Mouse (Mus musculus) spleen, embryonic (tissue): ENCODE results near the gene Psme4.

ENCODE experiments used
- CTCF ChIA-PET: fragments of 350-600 bp; sonication (Branson Sonifier 250); formaldehyde crosslinking; loops from one replicate; lab custom pipeline; 2022; lab: Charles Lee

Gene Psme4

DNA sequence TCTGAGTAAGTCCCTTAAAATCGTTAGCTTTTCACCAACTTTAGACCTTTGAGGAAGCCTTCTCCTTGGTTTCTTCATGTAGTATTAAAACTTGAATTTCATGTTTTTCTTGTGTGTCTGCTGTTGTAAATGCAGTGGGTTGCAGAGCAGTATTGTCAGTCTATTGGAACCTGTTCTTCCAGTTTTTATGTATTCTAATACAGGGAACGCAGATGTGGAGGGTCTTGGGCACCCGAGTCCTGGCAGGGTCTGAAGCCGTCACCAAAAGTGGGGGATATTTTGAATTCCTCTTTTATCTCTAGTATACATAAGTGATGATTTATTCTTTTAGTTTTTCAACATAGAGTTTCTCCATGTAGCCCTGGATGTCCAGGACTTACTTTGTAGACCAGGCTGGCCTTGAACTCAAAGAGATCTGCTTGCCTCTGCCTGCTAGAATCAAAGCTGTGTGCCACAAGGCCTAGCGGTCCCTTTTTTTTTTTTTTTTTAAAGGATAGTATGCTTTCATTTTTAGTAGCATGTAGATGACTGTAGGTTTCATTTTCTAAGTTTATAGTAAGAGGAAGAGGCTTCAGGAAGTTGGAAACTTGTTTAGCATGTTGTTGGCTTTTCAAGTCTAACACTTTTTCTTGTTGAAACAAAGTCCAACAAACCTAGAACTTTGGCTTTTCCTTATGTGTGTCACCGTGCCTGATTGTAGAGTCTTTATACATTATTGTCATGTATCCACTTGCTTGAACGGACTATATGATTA lies 14.9 kb downstream of the Psme4 start:
- CTCF ChIA-PET: no interaction called here

DNA sequence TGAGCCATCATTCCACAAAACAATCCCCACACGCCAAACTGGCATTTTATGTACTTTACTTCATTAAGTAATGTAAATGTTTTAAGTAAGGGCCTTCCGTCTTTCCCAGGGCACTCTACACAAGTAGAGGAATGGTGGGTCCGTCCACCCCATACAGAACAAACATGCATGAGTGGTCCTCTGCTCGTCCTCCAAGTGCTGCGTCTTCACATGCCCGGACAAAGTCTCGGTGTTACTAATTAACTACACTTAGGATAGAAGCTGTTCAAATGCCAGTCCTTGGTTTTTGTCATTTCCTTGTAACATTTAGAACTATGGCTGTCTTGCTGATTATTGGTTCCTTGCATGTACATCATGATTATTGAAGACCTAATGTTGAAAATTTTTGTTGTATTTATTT lies 21.2 kb downstream of the Psme4 start:
- CTCF ChIA-PET: no interaction called here

DNA sequence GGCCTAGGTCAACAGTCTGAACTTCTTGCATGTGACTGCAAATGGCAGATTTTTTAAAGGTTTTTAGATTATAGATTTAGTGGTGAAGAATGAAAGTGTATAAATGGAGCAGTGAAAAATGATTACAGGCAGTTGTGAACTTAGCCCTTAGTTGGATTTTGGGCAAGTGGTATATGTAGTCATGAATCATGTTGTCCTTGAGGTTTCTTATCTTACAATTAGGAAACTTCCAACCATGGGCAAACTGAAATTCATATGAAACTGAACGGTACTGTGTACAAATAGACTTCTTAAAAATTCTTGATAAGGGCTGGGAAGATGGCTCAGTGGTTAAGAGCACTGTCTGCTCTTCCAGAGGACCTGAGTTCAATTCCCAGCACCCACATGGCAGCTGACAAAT lies 22.2 kb downstream of the Psme4 start:
- CTCF ChIA-PET: interaction anchor here (0.7 kb wide), 1 partner anchor 17 kb away, joined by 3 read pairs; no protein-coding TSS in a partner anchor

DNA sequence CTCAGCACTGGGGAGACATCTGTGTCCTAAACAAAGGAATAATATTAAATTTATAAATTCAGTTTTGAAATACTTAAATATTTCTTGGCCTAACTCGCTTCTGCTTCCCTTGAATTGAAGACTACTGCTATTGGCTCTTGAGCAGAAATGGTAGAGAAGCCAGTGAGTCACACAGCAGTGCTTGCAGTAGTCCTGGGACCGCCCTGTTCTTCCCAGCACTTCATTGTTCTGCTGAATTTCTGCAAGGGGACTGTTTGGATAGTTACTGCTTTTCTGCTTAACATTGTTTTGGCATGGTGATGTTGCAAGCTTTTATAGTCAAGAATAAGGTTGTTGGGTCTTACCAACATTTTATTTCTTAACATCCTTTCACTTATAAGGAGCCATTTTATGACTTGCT lies 25.7 kb downstream of the Psme4 start:
- CTCF ChIA-PET: interaction anchor here (0.6 kb wide), 1 partner anchor 1657 kb away, joined by 4 read pairs; no protein-coding TSS in a partner anchor

DNA sequence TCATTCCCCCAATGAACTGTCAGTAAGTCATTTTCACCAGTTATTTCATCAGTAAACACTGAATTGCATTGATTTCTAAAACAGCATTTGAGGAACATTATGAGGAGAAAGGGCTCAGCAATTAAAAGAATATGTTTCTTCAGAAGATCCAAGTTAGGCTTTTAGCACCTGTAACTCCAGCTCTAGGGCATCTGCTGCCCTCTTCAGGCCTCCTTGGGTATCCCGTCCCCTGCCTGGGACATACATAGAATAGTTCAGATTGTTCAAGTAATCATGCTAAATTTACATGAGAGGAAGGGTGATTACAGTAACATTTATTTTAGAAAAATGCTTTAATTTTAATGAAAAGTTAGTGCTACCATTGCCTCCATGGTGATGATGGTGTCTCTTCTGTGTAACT lies 28.0 kb downstream of the Psme4 start:
- CTCF ChIA-PET: interaction anchor here (0.7 kb wide), 1 partner anchor 638 kb away, joined by 3 read pairs; no protein-coding TSS in a partner anchor

DNA sequence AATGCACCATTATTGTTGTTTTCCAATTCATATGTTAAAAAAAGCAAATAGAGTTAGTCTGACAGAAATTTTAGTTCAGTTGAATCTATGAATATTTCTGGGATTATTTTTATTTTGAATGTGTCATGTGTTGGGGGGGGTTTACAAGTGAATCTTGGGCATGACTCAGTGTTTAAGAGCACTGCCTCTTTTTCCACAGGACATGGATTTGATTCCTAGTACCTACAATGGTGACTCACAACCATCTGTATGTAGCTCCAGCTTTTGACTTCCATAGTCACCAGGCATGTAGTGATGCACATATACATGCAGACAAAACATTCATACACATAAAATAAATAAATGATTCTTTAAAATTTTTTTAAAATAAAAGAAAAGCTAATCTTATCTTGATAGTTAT lies 28.6 kb downstream of the Psme4 start:
- CTCF ChIA-PET: no interaction called here

DNA sequence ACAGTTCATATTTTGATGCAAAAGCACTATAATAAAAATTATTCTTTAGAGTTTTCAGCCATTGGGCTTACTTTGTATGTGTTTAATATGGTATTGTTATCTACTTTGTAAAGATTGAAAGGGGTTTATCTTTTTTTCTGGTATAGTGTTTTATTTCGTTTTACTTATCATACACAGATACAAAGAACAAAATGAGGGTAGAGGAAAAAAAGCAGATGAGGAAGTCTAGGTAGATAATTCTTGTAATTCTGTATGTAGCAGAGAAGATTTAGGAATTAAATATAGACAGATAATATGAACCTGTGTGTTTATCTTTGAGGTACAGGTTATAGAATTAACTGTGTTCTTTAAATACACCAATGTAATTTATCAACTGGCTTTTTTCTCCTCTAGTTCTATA lies 30.9 kb downstream of the Psme4 start:
- CTCF ChIA-PET: no interaction called here

DNA sequence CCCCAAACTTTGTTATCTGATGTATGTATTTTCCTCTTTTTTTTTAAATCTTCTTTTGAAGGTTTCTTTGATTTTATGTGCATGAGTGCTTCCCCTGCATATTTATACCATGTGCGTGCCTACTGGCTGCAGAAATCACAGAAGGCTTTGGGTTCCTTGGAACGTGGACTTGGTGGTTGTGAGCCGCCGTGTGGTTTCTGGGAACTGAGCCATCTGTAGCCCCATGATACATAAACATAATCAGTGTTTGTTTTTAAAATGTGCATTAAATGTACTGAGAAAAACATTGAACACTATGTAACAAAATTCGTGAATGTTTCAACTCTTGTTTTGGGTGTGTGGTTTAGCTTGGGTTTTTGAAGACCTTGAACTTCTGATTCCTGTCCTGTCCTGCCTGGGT lies 49.6 kb downstream of the Psme4 start:
- CTCF ChIA-PET: no interaction called here

DNA sequence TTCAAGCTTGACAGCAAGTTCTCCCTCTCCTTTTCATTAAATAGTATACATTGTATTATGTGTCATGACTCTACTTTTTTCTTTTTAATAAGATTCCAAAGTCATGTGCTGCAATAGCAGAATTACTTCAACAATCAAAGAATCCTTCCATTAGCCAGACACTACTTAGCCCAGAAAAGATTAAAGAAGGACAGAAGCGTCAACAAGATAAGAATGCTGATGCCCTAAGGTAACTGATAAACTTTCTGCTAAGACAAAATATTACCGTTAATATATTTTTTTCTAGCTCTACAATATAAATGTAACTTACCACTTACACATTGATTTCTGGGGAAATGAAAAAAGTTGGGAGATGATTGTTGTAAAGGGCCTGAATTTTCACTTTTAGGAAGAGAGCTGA lies 67.3 kb downstream of the Psme4 start:
- CTCF ChIA-PET: interaction anchor here (0.6 kb wide), 1 partner anchor 839 kb away, joined by 4 read pairs; no protein-coding TSS in a partner anchor

DNA sequence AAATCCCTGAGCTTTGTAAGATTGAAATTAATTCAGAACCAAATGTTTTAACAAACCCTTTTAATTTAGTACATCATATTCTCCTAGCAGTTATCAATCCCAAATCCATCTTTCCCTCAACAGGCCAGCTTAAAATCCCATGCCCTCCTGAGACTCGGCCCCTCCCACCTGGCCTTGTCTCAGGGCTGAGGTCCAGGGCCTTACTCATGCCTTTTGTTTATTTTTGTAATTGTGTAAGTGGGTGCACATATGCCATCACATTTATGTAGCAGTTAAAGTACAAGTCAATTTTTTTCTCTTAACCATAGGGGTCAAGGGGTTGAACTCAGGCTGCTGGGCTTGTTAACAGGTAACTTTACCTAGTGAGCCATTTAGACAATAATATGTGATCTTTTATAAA lies 72.8 kb downstream of the Psme4 start:
- CTCF ChIA-PET: no interaction called here

DNA sequence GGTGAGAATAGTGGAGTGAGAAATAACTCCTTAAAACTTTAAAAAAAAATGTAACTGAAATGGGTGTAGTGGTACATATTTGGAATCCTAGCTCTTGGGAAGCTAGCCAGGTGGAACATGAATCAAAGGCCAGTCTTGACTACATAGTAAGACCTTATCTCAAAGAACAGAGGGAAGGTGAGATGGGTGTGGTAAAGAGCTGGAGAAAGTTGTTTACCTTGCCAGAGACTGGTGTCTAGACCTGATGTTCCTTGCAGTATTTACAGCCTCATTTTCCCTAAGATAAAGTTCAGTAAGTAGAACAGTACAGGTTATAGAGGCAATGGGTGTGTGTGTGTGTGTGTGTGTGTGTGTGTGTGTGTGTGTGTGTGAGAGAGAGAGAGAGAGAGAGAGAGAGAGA lies 100.9 kb downstream of the Psme4 start:
- CTCF ChIA-PET: no interaction called here

DNA sequence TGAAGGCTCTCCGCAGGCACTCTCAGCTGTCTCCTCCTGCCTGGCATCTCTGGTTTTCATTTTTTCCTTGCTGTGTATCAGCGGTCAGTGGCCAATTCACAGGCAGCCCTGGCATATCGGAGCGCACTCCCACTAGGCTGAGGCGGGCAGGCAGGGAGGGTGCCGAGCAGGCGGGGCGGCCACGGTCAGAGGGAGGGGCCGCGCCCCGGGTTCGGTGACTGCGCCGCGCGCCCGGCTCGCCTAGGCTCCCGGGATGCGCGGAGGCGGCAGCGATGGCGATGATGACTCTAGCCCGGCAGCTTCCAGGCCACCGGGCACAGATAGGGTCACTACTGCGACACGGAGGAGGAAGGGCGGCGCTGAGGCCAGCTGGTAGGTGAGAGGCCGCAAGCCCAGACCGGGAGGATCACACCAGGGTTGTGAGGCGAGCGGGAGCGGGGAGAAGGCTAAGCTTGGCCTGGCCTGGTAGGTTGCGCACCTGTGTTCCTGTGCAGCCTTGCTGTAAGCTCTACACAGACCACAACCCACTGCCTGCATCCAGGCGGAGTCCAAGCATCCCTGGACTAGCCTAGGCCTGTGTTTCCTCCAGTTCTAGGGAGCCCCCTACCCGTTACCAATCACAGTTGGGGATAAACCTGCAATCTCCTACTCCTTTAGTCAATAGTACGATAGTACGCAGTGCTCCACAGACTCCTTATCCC lies 113.8 kb downstream of the Psme4 start, which contains the start of the genes Gpr75 and Asb3:
Gpr75 (plus strand) TSS at position 188 of the 701 bp plus-strand sequence.
Asb3 (plus strand) TSS at position 246 of the 701 bp plus-strand sequence.
- CTCF ChIA-PET: interaction anchor here (0.6 kb wide), 2 partner anchors 566 to 1122 kb away, joined by 3 to 4 read pairs; no protein-coding TSS in a partner anchor

DNA sequence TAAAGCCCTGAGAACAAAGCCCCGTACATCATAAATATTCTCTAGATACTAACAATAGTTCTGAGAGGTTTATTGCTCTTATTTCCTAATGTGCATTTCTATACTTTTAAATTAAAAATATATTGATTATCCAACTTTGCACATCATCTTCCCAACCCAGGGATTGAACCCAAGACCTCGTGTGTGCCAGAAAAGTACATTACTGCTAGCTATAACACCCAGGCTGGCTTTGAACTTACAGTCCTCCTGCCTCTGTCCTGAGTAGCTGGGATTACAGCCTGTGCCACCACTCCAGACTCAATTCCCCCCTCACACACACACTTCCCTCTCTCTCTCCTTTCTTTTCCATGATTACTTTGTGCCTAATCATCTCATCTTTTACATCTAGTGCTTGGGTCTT lies 116.6 kb downstream of the Psme4 start:
- CTCF ChIA-PET: no interaction called here

DNA sequence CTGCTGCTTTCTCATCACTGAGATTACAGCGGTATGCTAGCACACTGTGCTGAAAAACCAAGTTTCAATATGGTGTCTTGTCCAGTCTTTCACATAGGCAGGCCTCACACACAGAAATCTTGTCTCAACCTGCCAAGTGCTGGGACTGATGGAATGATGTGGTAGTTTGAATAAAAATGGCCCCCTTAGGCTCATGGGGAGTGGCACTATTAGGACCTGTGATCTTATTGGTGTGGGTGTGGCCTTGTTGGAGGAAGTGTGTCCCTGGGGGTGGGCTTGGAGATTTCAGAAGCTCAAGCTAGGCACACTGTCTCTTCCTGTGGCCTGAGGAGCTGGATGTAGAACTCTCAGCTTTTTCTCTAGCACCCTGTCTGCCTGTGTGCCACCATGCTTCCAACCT lies 124.7 kb downstream of the Psme4 start:
- CTCF ChIA-PET: no interaction called here

DNA sequence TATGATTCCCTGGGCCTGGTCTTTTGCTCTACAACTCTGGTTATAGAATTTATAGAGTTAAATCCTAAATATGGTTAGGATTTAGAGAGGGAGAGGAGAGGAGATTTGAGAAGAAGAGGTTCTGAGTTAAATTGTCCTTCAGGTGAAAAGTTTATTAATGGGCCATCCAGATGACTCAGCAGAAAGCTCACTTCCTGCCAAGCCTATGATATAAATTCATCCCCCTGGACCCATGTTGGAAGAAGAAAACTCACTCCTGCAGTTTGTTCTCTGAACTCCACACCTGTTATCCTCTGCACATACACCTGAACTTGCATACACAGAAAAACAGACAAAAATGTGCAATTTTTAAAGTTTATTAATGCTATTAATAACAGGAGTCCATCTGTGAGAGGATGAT lies 127.8 kb downstream of the Psme4 start:
- CTCF ChIA-PET: no interaction called here

DNA sequence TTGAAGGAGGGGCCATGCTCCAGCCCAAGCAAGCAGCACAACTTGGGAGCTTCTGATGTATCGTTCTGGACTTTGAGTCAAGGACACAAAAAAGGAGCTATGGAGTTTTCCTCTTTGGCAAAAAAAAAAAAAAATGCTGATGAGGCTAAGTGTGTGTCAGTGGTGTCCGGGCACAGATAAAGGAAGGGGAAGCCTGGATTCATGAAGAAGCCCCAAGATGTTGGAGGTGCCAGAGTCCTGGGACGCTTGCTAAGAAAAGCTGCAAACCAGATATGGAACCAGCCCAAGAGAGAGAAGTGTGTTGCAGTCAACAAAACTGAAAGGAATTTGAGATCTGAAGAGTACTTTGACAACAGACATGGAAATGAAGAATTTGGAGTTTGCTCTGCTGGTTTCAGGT lies 140.8 kb downstream of the Psme4 start:
- CTCF ChIA-PET: no interaction called here

DNA sequence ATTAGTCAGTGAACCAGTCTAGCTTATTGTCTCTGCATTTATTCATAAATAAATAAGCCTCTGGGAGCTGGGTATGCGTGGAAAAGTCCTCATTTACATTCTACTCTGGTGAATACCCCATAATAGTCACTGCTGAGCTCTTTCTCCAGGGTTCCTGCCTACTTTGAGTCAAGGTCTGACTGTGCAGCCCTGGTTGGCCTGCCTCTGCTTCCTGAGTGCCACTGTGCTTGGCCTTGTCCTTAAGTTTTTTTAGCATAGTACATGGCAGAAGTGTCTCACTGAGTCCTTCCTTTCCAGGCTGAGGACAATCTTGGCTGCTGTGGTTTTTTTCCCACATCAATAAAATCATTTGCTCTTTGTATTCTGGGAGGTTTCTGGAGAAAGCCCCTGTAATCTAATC lies 149.1 kb downstream of the Psme4 start:
- CTCF ChIA-PET: no interaction called here

DNA sequence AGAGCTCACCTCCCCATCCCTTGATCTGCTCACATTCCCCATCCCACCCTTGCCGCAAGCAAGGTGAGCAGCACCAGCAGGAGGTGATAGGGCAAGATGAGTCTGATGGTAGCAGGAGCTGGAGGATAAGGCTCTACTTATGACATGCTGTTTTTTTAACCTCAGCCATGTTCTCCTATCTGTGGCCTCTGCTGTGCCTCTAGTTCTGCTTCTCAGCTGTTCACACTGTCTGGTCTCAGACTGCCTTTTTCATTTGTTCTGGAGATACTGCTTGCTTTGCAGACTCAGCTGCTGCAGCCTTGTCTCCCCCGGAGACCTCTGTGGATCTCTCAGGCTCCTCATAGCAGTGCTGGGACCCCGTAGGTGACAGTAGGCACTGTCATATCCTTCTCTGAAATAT lies 151.8 kb downstream of the Psme4 start:
- CTCF ChIA-PET: interaction anchor here (0.6 kb wide), 1 partner anchor 140 kb away, joined by 3 read pairs; no protein-coding TSS in a partner anchor

DNA sequence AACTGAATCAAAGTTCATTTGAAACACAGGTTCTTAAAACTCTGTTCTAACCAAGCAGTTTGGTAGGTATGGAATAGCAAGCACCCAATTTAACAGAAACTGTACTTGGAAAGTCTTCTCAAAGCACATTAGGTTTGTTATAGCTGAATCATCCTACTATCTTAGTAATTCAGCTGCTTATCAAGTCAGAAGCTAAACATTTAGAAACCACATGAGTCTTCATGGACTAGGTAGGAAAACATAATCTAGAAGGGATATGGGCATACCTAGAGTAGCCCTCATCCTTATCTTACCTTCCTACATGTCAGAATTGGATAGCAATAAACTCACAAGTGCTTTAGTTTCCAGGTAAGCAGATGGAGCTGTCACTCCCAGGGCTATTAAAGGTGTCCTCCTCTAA lies 156.6 kb downstream of the Psme4 start:
- CTCF ChIA-PET: no interaction called here

DNA sequence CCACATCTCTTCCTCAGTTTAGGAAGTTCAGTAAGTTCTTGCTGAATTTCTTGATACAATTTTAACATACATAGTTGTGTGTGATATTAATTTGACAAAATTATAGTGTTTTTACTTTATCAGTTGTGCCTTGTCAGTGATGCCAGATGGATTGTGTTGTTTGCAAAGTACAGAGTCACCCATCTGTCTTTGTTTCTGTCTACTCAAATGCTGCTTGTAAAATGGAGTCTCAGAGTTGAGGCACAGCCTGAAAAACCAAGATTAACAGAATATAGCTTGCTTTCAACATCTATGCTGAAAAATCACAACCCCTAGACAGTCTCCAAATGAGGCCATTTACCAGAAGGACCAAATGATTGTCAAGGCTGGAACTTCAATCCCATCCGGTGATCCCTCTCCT lies 157.0 kb downstream of the Psme4 start:
- CTCF ChIA-PET: no interaction called here
